Mouse (Mus musculus): ENCODE data around the gene 1700066M21Rik. TPM values are rescaled to one million over a fixed set of nuclear protein-coding genes. Genes with fewer than 3 reads are reported as not detected.

The 1700066M21Rik gene
- 8.7 and 18.3 TPM in 2 replicates for polyA plus RNA-seq (2012; ENCODE audit: low replicate concordance)

GRCm38 (mm10) chr1:57377376-57378341, at the start of gene 1700066M21Rik:
TSS of gene 1700066M21Rik (plus strand) at chr1:57377620.

GRCm38 (mm10) chr1:57406187-57407151, 29.0 kb downstream of the 1700066M21Rik start, which contains the start of the genes Maip1 and Tyw5:
TSS of gene Maip1 (plus strand) at chr1:57406328.
TSS of gene Tyw5 (minus strand) at chr1:57407101.

Other genes starting within 250 kb of the 1700066M21Rik start
- 7.0 and 8.3 TPM in 2 replicates for gene Maip1, start 28.7 kb downstream of the 1700066M21Rik start, polyA plus RNA-seq (2012; ENCODE audit: low replicate concordance)
- 1.1 and 1.4 TPM in 2 replicates for gene Tyw5, start 29.5 kb downstream of the 1700066M21Rik start, polyA plus RNA-seq (2012; ENCODE audit: low replicate concordance)